In genomic region chr2:152398691-152399090, GRCm38 (mm10) we compare ENCODE assay signal across 8 mouse cellular contexts. TPM values are rescaled to one million over a fixed set of nuclear protein-coding genes. Genes with fewer than 3 reads are reported as not detected.
DNase-seq lines count a peak whose midpoint lies in the region; ATAC-seq and TF ChIP-seq lines count a peak whose summit lies in the region.

No protein-coding gene starts in this region.

- H3K4me1 ChIP-seq in cortical plate, adult 2 months (ENCODE audit: control insufficient read depth, insufficient read depth, low read length): 0 out of 2 replicates have a peak, but pooled peaks cover 1% of the 10 kb centered on the region
- peaks cover 57% of the 10 kb centered on the region for H3K4me1 ChIP-seq in megakaryocyte, embryonic 14.5 days

- H3K4me3 ChIP-seq in cortical plate, adult 2 months (ENCODE audit: insufficient read depth, low read length): peak overlapping the region; percentile 86
- H3K4me3 ChIP-seq in megakaryocyte, embryonic 14.5 days (replicated peaks): peak overlapping the region; percentile 93

- H3K36me3 ChIP-seq in megakaryocyte, embryonic 14.5 days (replicated peaks; ENCODE audit: low read length): no peaks in the 10 kb centered on the region

- peak; percentile 81 for DNase-seq in adipocyte (ENCODE audit: low spot score)
- DNase-seq in gastrocnemius, postnatal 10 days: peak; percentile 95
- peak; percentile 88 to 90 for DNase-seq in left cerebral cortex, adult 9 months (ENCODE audit: low spot score in 2 of 2)
- peak; percentile 83 to 88 for DNase-seq in right cerebral cortex, adult 2 months (ENCODE audit: low spot score in 2 of 2)
- DNase-seq in urinary bladder, postnatal 10 days (ENCODE audit: low spot score): peak; percentile 76

- ATAC-seq in inflammation-experienced regulatory T-cells, adult 6 months: peak; percentile 69

- peak overlapping the region; percentile 40 for H3K27ac ChIP-seq in cortical plate, adult 2 months (ENCODE audit: insufficient read depth, low read length)

- no peak for TF ChIP-seq CTCF in cortical plate, adult 2 months (IDR thresholded peaks at IDR 0.05; ENCODE audit: extremely low read depth, insufficient read depth, low read length)

- H3K27me3 ChIP-seq in megakaryocyte, embryonic 14.5 days (replicated peaks): peaks cover 57% of the 10 kb centered on the region

- peak; percentile 25; the same call in 1 of the 2 replicates for TF ChIP-seq POLR2A in cortical plate, adult 2 months (IDR thresholded peaks at IDR 0.05; ENCODE audit: extremely low read depth, insufficient read depth, low read length)

- H3K9me3 ChIP-seq in megakaryocyte, embryonic 14.5 days: no peaks in the 10 kb centered on the region

RNA-seq across cellular contexts. Expression of gene Sox12, which starts 0.8 kb away (rescaled TPM):
- polyA plus RNA-seq in cortical plate, adult 2 months (2012; rRNA removed): 17.0 and 18.6 TPM in 2 replicates
- 1 to 10 TPM; 6.7 to 9.4 TPM for total RNA-seq in gastrocnemius, postnatal 10 days (2021)
- polyA plus RNA-seq in inflammation-experienced regulatory T-cells, adult 6 months (2017; shearing (Covaris generic)): under 1 TPM in 2 of 3 experiments, not detected in 1; 0.39 to 0.49 TPM
- polyA plus RNA-seq in megakaryocyte, embryonic 14.5 days (2012; ENCODE audit: insufficient read depth, low replicate concordance): 7.8 and 11.7 TPM in 2 replicates

RNA-seq across cellular contexts. Expression of gene Zcchc3, which starts 16.1 kb away (rescaled TPM):
- 6.5 and 7.1 TPM in 2 replicates for polyA plus RNA-seq in cortical plate, adult 2 months (2012; rRNA removed)
- 1 to 10 TPM; 4.7 to 5.6 TPM for total RNA-seq in gastrocnemius, postnatal 10 days (2021)
- under 1 TPM; 0.34 to 0.95 (median 0.93) TPM for polyA plus RNA-seq in inflammation-experienced regulatory T-cells, adult 6 months (2017; shearing (Covaris generic))
- polyA plus RNA-seq in megakaryocyte, embryonic 14.5 days (2012; ENCODE audit: insufficient read depth, low replicate concordance): 3.6 and 7.9 TPM in 2 replicates

RNA-seq across cellular contexts. Expression of gene 6820408C15Rik, which starts 16.7 kb away (rescaled TPM):
- 2.8 and 3.7 TPM in 2 replicates for polyA plus RNA-seq in cortical plate, adult 2 months (2012; rRNA removed)
- total RNA-seq in gastrocnemius, postnatal 10 days (2021): not detected
- polyA plus RNA-seq in inflammation-experienced regulatory T-cells, adult 6 months (2017; shearing (Covaris generic)): not detected
- polyA plus RNA-seq in megakaryocyte, embryonic 14.5 days (2012; ENCODE audit: insufficient read depth, low replicate concordance): not detected in 2 replicates

RNA-seq across cellular contexts. Expression of gene Nrsn2, which starts 22.3 kb away (rescaled TPM):
- polyA plus RNA-seq in cortical plate, adult 2 months (2012; rRNA removed): 72.3 and 81.3 TPM in 2 replicates
- total RNA-seq in gastrocnemius, postnatal 10 days (2021): under 1 TPM in 1 of 2 experiments, not detected in 1; 0.18 TPM
- not detected for polyA plus RNA-seq in inflammation-experienced regulatory T-cells, adult 6 months (2017; shearing (Covaris generic))
- polyA plus RNA-seq in megakaryocyte, embryonic 14.5 days (2012; ENCODE audit: insufficient read depth, low replicate concordance): 1.2 TPM in 1 of 2 replicates, not detected in the other

RNA-seq across cellular contexts. Expression of gene Trib3, which starts 54.9 kb away (rescaled TPM):
- 0.40 and 0.61 TPM in 2 replicates for polyA plus RNA-seq in cortical plate, adult 2 months (2012; rRNA removed)
- total RNA-seq in gastrocnemius, postnatal 10 days (2021): 1 to 10 TPM; 1.3 to 1.5 TPM
- 1 to 10 TPM; 1.7 to 3.5 (median 2.1) TPM for polyA plus RNA-seq in inflammation-experienced regulatory T-cells, adult 6 months (2017; shearing (Covaris generic))
- polyA plus RNA-seq in megakaryocyte, embryonic 14.5 days (2012; ENCODE audit: insufficient read depth, low replicate concordance): 26.3 and 95.5 TPM in 2 replicates

Comparison
In these comparisons a context has a peak if more than half of its experiments do, and no peak if none do; other contexts are left out.
1. Peak in every context shown above with its lines: DNase-seq, ATAC-seq, H3K4me3 ChIP-seq and H3K27ac ChIP-seq.